Mouse (Mus musculus) E14TG2a.4 (cell line): Measurements from ENCODE around the gene Stoml1.
A peak's percentile ranks its signal among the peaks of the same experiment; 100 is the strongest.
"Not testable (repeated sequence)": the region's sequence is repeated elsewhere in the genome, so short reads cannot be mapped to it uniquely, and the experiment has no call there.

Experiments
- H3K27me3 ChIP-seq: 2 replicates; pipeline ENCODE4 v1.6.1; 2014; ENCODE audit warnings: low read length, control low read depth; ENCODE audit not compliant: insufficient read depth
- H3K36me3 ChIP-seq: 2 replicates; pipeline ENCODE4 v1.6.1; 2014; ENCODE audit warnings: low read length, control low read depth; ENCODE audit not compliant: insufficient read depth
- H3K4me1 ChIP-seq: replicated peaks from 2 replicates; pipeline ENCODE4 v1.6.1; 2014; ENCODE audit warnings: low read depth, low read length, control low read depth
- H3K4me3 ChIP-seq: replicated peaks from 2 replicates; pipeline ENCODE4 v1.5.1; 2014; ENCODE audit warnings: mild to moderate bottlenecking, low read length
- H3K9me3 ChIP-seq: 2 replicates; pipeline ENCODE4 v1.6.1; 2014; ENCODE audit warnings: low read length, control low read depth
- CTCF ChIP-seq: conservative IDR thresholded peaks from 2 replicates; pipeline ENCODE4 v1.5.1; 2014; ENCODE audit warnings: low read length
- NANOG ChIP-seq: IDR thresholded peaks from 2 replicates; pipeline ENCODE4 v1.6.1; 2014; ENCODE audit warnings: borderline replicate concordance, low read length, mixed read lengths
- POU5F1 ChIP-seq: IDR thresholded peaks from 2 replicates; pipeline ENCODE4 v1.6.1; 2014; ENCODE audit warnings: low read length, borderline replicate concordance

Gene Stoml1

DNA sequence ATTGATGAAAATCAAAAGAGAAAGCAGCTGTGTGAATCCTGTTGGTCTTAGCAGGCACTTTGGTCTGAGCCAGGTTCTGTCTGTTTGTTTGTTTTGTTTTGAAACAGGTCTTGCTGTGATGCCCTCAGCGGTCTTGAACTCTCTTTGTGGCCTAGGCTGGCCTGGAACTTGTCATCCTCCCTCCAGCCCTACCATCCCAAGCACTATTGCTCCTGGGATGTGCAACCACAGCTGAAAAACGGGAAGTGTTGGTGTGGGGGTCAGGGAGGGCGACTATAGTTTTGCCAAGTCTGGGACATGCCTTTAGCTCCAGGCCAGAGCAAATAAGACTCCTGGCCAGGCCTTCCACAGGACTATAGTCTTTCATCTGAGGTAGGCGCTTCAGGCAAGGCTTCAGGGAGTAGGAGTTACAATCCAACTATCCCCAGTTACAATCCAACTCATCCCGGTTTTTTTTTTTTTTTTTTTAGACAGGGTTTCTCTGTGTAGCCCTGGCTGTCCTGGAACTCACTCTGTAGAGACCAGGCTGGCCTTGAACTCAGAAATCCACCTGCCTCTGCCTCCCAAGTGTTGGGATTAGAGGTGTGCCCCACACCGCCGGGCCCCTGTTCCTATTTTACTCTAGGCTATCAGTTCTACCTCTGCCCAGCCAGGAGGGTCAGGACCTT lies 4.1 kb upstream of the Stoml1 start:
- H3K4me1 ChIP-seq = peaks cover 62% of the 10 kb centered on the region
- H3K36me3 ChIP-seq = peaks cover 32% of the 10 kb centered on the region
- no peaks in the 10 kb centered on the region for H3K27me3 ChIP-seq
- no peak for TF ChIP-seq POU5F1
- TF ChIP-seq CTCF = no peak
- no peak for TF ChIP-seq NANOG
- peak overlapping the region; percentile 95 for H3K4me3 ChIP-seq
- no peaks in the 10 kb centered on the region for H3K9me3 ChIP-seq

- H3K9me3 ChIP-seq = no peaks in the 10 kb centered on the region
- H3K36me3 ChIP-seq = peaks cover 24% of the 10 kb centered on the region
- no peak for TF ChIP-seq POU5F1
- TF ChIP-seq NANOG = no peak
- TF ChIP-seq CTCF = peak; percentile 16
- H3K4me1 ChIP-seq = peaks cover 62% of the 10 kb centered on the region
- peak within 1 kb of the TSS; percentile 95 for H3K4me3 ChIP-seq
- no peaks in the 10 kb centered on the region for H3K27me3 ChIP-seq
Observed at GRCm38 (mm10) chr9:58249592-58250192, 3.3 kb upstream of the Stoml1 start, which contains the start of gene Pml. Gene Pml (minus strand): TSS chr9:58249786.

GRCm38 (mm10) chr9:58250322-58250721 lies 2.6 kb upstream of the Stoml1 start:
- Histone ChIP-seq H3K36me3 (peaks cover 21% of the 10 kb centered on the region), H3K4me3 (peak overlapping the region; percentile 95), H3K27me3 (no peaks in the 10 kb centered on the region), H3K9me3 (no peaks in the 10 kb centered on the region), H3K4me1 (peaks cover 61% of the 10 kb centered on the region)
- no peak for TF ChIP-seq POU5F1
- no peak for TF ChIP-seq NANOG
- TF ChIP-seq CTCF = no peak

GRCm38 (mm10) chr9:58250730-58251129 lies 2.2 kb upstream of the Stoml1 start:
- H3K4me3 ChIP-seq = peak overlapping the region; percentile 95; the same call in 1 of the 2 replicates
- H3K4me1 ChIP-seq = peaks cover 63% of the 10 kb centered on the region
- not testable (repeated sequence) for H3K9me3 ChIP-seq, H3K27me3 ChIP-seq
- H3K36me3 ChIP-seq = peaks cover 24% of the 10 kb centered on the region

- H3K9me3 ChIP-seq, H3K27me3 ChIP-seq: not testable (repeated sequence)
- Histone ChIP-seq H3K36me3 (peaks cover 38% of the 10 kb centered on the region), H3K4me3 (peak overlapping the region; percentile 95), H3K4me1 (peaks cover 79% of the 10 kb centered on the region)
Observed at GRCm38 (mm10) chr9:58253805-58254122, 800 bp downstream of the Stoml1 start.

DNA sequence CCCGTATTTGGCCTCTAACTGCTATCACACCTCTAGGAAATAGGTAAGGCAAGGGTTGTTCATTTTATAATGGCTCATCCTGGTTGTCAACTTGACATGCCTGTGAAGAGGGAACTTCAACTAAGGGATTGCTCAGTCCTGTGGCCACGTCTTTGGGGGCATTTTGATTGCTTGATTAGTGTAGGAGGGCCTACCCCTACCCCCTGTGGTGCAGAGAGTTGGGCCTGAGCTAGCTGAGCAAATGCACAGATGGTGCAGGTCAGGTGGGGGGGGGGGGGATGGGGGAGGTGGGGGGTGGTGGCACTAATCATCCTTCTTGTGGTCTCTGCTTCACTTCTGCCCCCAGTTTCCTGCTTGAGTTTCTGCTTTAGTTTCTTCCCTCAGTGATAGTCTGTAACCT lies 2.1 kb downstream of the Stoml1 start:
- H3K4me1 ChIP-seq = peaks cover 87% of the 10 kb centered on the region
- no peaks in the 10 kb centered on the region for H3K27me3 ChIP-seq
- H3K36me3 ChIP-seq = peaks cover 50% of the 10 kb centered on the region
- H3K4me3 ChIP-seq = peak overlapping the region; percentile 95
- TF ChIP-seq NANOG (0 out of 2 replicates have a peak, but pooled peaks have one; percentile 10), CTCF (no peak)
- no peaks in the 10 kb centered on the region for H3K9me3 ChIP-seq

- Histone ChIP-seq H3K27me3 (no peaks in the 10 kb centered on the region), H3K36me3 (peaks cover 59% of the 10 kb centered on the region), H3K9me3 (no peaks in the 10 kb centered on the region), H3K4me1 (peaks cover 85% of the 10 kb centered on the region), H3K4me3 (peak overlapping the region; percentile 20; the same call in 1 of the 2 replicates)
- TF ChIP-seq NANOG (no peak), POU5F1 (no peak), CTCF (no peak)
Observed at GRCm38 (mm10) chr9:58255704-58256685, 3.0 kb downstream of the Stoml1 start.

- no peak overlapping the region for H3K4me3 ChIP-seq
- H3K4me1 ChIP-seq = peaks cover 71% of the 10 kb centered on the region
- no peaks in the 10 kb centered on the region for H3K27me3 ChIP-seq
- no peak for TF ChIP-seq NANOG
- no peak for TF ChIP-seq CTCF
- no peak for TF ChIP-seq POU5F1
- peaks cover 73% of the 10 kb centered on the region for H3K36me3 ChIP-seq
- no peaks in the 10 kb centered on the region for H3K9me3 ChIP-seq
Observed at GRCm38 (mm10) chr9:58262507-58262906, 9.5 kb downstream of the Stoml1 start.

GRCm38 (mm10) chr9:58265368-58265767 lies 12.4 kb downstream of the Stoml1 start:
- Histone ChIP-seq H3K9me3 (no peaks in the 10 kb centered on the region), H3K4me3 (no peak overlapping the region), H3K4me1 (peaks cover 69% of the 10 kb centered on the region), H3K27me3 (no peaks in the 10 kb centered on the region), H3K36me3 (peaks cover 46% of the 10 kb centered on the region)
- TF ChIP-seq CTCF (no peak), NANOG (no peak), POU5F1 (no peak)
